Mouse (Mus musculus): ENCODE data around the gene Olfr1404. TPM values are rescaled to one million over a fixed set of nuclear protein-coding genes. Genes with fewer than 3 reads are reported as not detected.

Olfr1404 gene
- polyA plus RNA-seq, 1 experiment from 2014 or later, result not detected

Other genes with a start within 250 kb of the Olfr1404 start
- gene Olfr1408, start 75.0 kb upstream of the Olfr1404 start, polyA plus RNA-seq (2016; fragmentation: Nextera tagmentation; extraction: Ambion mirVana), result not detected in 2 replicates
- gene Olfr1406, start 21.8 kb upstream of the Olfr1404 start, polyA plus RNA-seq (2016; fragmentation: Nextera tagmentation; extraction: Ambion mirVana), result not detected in 2 replicates
- not detected in 2 replicates for gene Olfr218, start 14.6 kb upstream of the Olfr1404 start, polyA plus RNA-seq (2016; fragmentation: Nextera tagmentation; extraction: Ambion mirVana)
- not detected in 2 replicates for gene Fcer1a, start 14.8 kb downstream of the Olfr1404 start, polyA plus RNA-seq (2016; fragmentation: Nextera tagmentation; extraction: Ambion mirVana)
- gene Olfr418, start 53.6 kb downstream of the Olfr1404 start, polyA plus RNA-seq (2016; fragmentation: Nextera tagmentation; extraction: Ambion mirVana), result not detected in 2 replicates
- gene Mptx2, start 65.4 kb downstream of the Olfr1404 start, polyA plus RNA-seq (2016; fragmentation: Nextera tagmentation; extraction: Ambion mirVana), result not detected in 2 replicates
- gene Ackr1, start 121.4 kb downstream of the Olfr1404 start, polyA plus RNA-seq (2016; fragmentation: Nextera tagmentation; extraction: Ambion mirVana), result 7.1 and 7.3 TPM in 2 replicates
- gene Aim2, start 138.5 kb downstream of the Olfr1404 start, polyA plus RNA-seq (2016; fragmentation: Nextera tagmentation; extraction: Ambion mirVana), result 6.4 and 7.0 TPM in 2 replicates
- 21.6 and 22.8 TPM in 2 replicates for gene Cadm3, start 155.3 kb downstream of the Olfr1404 start, polyA plus RNA-seq (2016; fragmentation: Nextera tagmentation; extraction: Ambion mirVana)

Measured in midbrain, embryonic 12.5 days (tissue).